Mouse (Mus musculus) liver, postnatal 0 days (tissue): ENCODE measurements around the gene Dlg1.

Experiments used
- CTCF ChIP-seq: sonication (generic); IDR thresholded peaks from 2 replicates; pipeline ENCODE4 v1.5.1; 2016; ENCODE audit warnings: antibody characterized with exemption, low read depth
- EP300 ChIP-seq: IDR thresholded peaks from 2 replicates; pipeline ENCODE4 v1.6.1; 2016; ENCODE audit warnings: antibody characterized with exemption, low read depth, mild to moderate bottlenecking

- TF ChIP-seq EP300: no peak
- no peak for TF ChIP-seq CTCF
Measured at GRCm38 (mm10) chr16:31766298-31766697, 103.1 kb downstream of the Dlg1 start.
